Comparison of ENCODE assay signal across 23 mouse cellular contexts in the genomic region with DNA sequence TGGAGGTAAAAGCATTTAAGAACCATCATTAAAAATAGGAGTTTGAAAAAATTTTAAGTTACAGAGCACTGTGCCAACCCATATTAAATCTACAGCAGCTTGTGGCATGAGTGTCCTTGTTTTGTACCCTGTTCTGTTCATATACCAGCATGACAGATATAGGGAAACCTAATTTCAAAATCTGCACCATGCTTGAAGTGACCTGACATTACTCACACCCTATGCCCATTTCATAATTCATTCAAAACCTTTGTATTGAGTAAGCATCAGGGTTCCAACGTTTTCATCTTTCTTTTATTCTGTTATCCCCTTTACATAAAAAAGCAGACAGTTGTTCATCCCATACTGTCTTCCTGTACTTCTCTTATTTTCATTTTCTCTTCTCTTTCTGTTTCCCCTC.
DNase-seq lines count a peak whose midpoint lies in the region; ATAC-seq and TF ChIP-seq lines count a peak whose summit lies in the region.
"Had no signal": no experiment of that assay in that cellular context is flagged by ENCODE, and none has a peak within 500 bp of the region (broad histone marks: within the 10 kb centered on the region; RNA-seq: fewer than 3 reads in every experiment).

No protein-coding gene starts in this region.

- TF ChIP-seq CTCF in layer of hippocampus, adult 2 months (conservative IDR thresholded peaks at IDR 0.05): no peak

- 84% methylated on average over 1 of the region's 1 CpGs for WGBS in limb, embryonic 10.5 days

- no peak overlapping the region for H3K4me3 ChIP-seq in layer of hippocampus, adult 2 months
- no peak overlapping the region for H3K4me3 ChIP-seq in limb, embryonic 10.5 days

- H3K27ac ChIP-seq in layer of hippocampus, adult 2 months: no peak overlapping the region; the same call in 1 of the 2 replicates
- no peak overlapping the region for H3K27ac ChIP-seq in limb, embryonic 10.5 days

- peaks cover 13% of the 10 kb centered on the region for H3K4me1 ChIP-seq in limb, embryonic 10.5 days

- peak; percentile 82 for ATAC-seq in granulocyte monocyte progenitor cell, adult 5-6 weeks (replicated peaks; ENCODE audit: poor library complexity, severe bottlenecking)
- peak; percentile 25; the same call in 1 of the 2 replicates for ATAC-seq in megakaryocyte, adult 5-6 weeks (ENCODE audit: poor library complexity, severe bottlenecking)
- peak; percentile 70 for ATAC-seq in megakaryocyte progenitor cell, adult 5-6 weeks (replicated peaks; ENCODE audit: poor library complexity)
- ATAC-seq: activated CD4-positive, CD25-positive, alpha-beta regulatory T cell, adult 4 months; CD4-positive, CD25-positive, alpha-beta regulatory T cell, adult 4 months; Patski had no signal

- no peaks in the 10 kb centered on the region for H3K27me3 ChIP-seq in limb, embryonic 10.5 days (ENCODE audit: low read depth, poor library complexity, severe bottlenecking)
- H3K27me3 ChIP-seq: CH12.LX, Patski had no signal

- peak; percentile 12 for DNase-seq in 416B (ENCODE audit: low read depth)
- DNase-seq in kidney, postnatal 14 days: no peak
- DNase-seq in layer of hippocampus, adult 2 months (ENCODE audit: low spot score in 2 of 2): no peak
- no peak for DNase-seq in limb, embryonic 10.5 days (ENCODE audit: low spot score)
- no peak for DNase-seq in heart, postnatal 10 days
- DNase-seq: adrenal gland, adult 2 months; adrenal gland, adult 8-10 months; adrenal gland, postnatal 10 days; adrenal gland, postnatal 14 days; adrenal gland, postnatal 25 days; adrenal gland, postnatal 36 days; B cell, adult 2 months; cerebellum, adult 11 months; cerebellum, adult 11-12 months; cerebellum, adult 18-20 months had no signal

- intact Hi-C loops in heart, postnatal 10 days (cut with DNase I): no loop called here

- H3K36me3 ChIP-seq in limb, embryonic 10.5 days: no peaks in the 10 kb centered on the region
- H3K36me3 ChIP-seq: G1E had no signal

- no peaks in the 10 kb centered on the region for H3K9me3 ChIP-seq in limb, embryonic 10.5 days (replicated peaks)

Comparison
In these comparisons a context has a peak if more than half of its experiments do, and no peak if none do; other contexts are left out.
1. ATAC-seq: peak in every context shown above with its lines; median percentile 82 in granulocyte monocyte progenitor cell, adult 5-6 weeks; 70 in megakaryocyte progenitor cell, adult 5-6 weeks; 25 in megakaryocyte, adult 5-6 weeks.